Mouse (Mus musculus): ENCODE results near the gene Dvl1. TPM values are rescaled to one million over a fixed set of nuclear protein-coding genes. Genes with fewer than 3 reads are reported as not detected.

The Dvl1 gene
- polyA plus RNA-seq, 3 experiments from 2014 or later: 2.0 to 3.8 (median 3.5) TPM

Other genes with a start within 250 kb of the Dvl1 start
- gene Slc35e2, start 246.0 kb upstream of the Dvl1 start, polyA plus RNA-seq (2017; shearing (Covaris generic)): 1 to 10 TPM; 7.9 to 9.1 (median 8.5) TPM
- 100 to 1,000 TPM in 2 of 3 experiments, 10 to 100 TPM in 1; 75.2 to 139 (median 116) TPM for gene Cdk11b, start 222.5 kb upstream of the Dvl1 start, polyA plus RNA-seq (2017; shearing (Covaris generic))
- gene Gm10563, start 202.0 kb upstream of the Dvl1 start, polyA plus RNA-seq (2017; shearing (Covaris generic)): 1 to 10 TPM in 1 of 3 experiments, not detected in 2; 1.7 TPM
- not detected for gene Mmp23, start 194.0 kb upstream of the Dvl1 start, polyA plus RNA-seq (2017; shearing (Covaris generic))
- gene Mib2, start 178.2 kb upstream of the Dvl1 start, polyA plus RNA-seq (2017; shearing (Covaris generic)): 1 to 10 TPM; 3.1 to 5.2 (median 3.9) TPM
- gene Fndc10, start 153.1 kb upstream of the Dvl1 start, polyA plus RNA-seq (2017; shearing (Covaris generic)): 1 to 10 TPM in 1 of 3 experiments, under 1 TPM in 2; 0.16 to 1.6 (median 0.96) TPM
- 100 to 1,000 TPM; 145 to 170 (median 154) TPM for gene Ssu72, start 142.6 kb upstream of the Dvl1 start, polyA plus RNA-seq (2017; shearing (Covaris generic))
- under 1 TPM; 0.13 to 0.16 (median 0.13) TPM for gene Tmem240, start 112.6 kb upstream of the Dvl1 start, polyA plus RNA-seq (2017; shearing (Covaris generic))
- 10 to 100 TPM in 2 of 3 experiments, 1 to 10 TPM in 1; 9.8 to 27.2 (median 21.7) TPM for gene Atad3a, start 86.3 kb upstream of the Dvl1 start, polyA plus RNA-seq (2017; shearing (Covaris generic))
- under 1 TPM in 1 of 3 experiments, not detected in 2; 0.09 TPM for gene Vwa1, start 72.7 kb upstream of the Dvl1 start, polyA plus RNA-seq (2017; shearing (Covaris generic))
- gene Tmem88b, start 61.5 kb upstream of the Dvl1 start, polyA plus RNA-seq (2017; shearing (Covaris generic)): not detected
- not detected for gene Ankrd65, start 57.0 kb upstream of the Dvl1 start, polyA plus RNA-seq (2017; shearing (Covaris generic))
- gene Mrpl20, start 44.5 kb upstream of the Dvl1 start, polyA plus RNA-seq (2017; shearing (Covaris generic)): 100 to 1,000 TPM; 105 to 200 (median 117) TPM
- gene Ccnl2, start 34.9 kb upstream of the Dvl1 start, polyA plus RNA-seq (2017; shearing (Covaris generic)): 100 to 1,000 TPM in 2 of 3 experiments, 10 to 100 TPM in 1; 83.8 to 128 (median 117) TPM
- gene Aurkaip1, start 16.1 kb upstream of the Dvl1 start, polyA plus RNA-seq (2017; shearing (Covaris generic)): 100 to 1,000 TPM; 206 to 219 (median 211) TPM
- 10 to 100 TPM in 2 of 3 experiments, under 1 TPM in 1; 0.69 to 18.3 (median 16.4) TPM for gene Mxra8, start 7.7 kb upstream of the Dvl1 start, polyA plus RNA-seq (2017; shearing (Covaris generic))
- gene Tas1r3, start 16.0 kb downstream of the Dvl1 start, polyA plus RNA-seq (2017; shearing (Covaris generic)): under 1 TPM; 0.16 to 0.40 (median 0.30) TPM
- 10 to 100 TPM; 14.2 to 19.2 (median 19.1) TPM for gene Cptp, start 22.0 kb downstream of the Dvl1 start, polyA plus RNA-seq (2017; shearing (Covaris generic))
- 10 to 100 TPM; 81.9 to 88.2 (median 86.6) TPM for gene Ints11, start 22.1 kb downstream of the Dvl1 start, polyA plus RNA-seq (2017; shearing (Covaris generic))
- gene Pusl1, start 44.4 kb downstream of the Dvl1 start, polyA plus RNA-seq (2017; shearing (Covaris generic)): 10 to 100 TPM; 14.1 to 20.3 (median 15.8) TPM
- gene Acap3, start 44.4 kb downstream of the Dvl1 start, polyA plus RNA-seq (2017; shearing (Covaris generic)): 1 to 10 TPM; 4.0 to 9.1 (median 5.8) TPM
- 10 to 100 TPM; 19.3 to 30.8 (median 29.6) TPM for gene Ube2j2, start 96.4 kb downstream of the Dvl1 start, polyA plus RNA-seq (2017; shearing (Covaris generic))
- gene C1qtnf12, start 114.9 kb downstream of the Dvl1 start, polyA plus RNA-seq (2017; shearing (Covaris generic)): 1 to 10 TPM; 3.0 to 6.9 (median 5.6) TPM
- gene B3galt6, start 145.2 kb downstream of the Dvl1 start, polyA plus RNA-seq (2017; shearing (Covaris generic)): 1 to 10 TPM in 1 of 3 experiments, under 1 TPM in 2; 0.63 to 1.0 (median 0.90) TPM
- 100 to 1,000 TPM; 489 to 506 (median 496) TPM for gene Sdf4, start 145.5 kb downstream of the Dvl1 start, polyA plus RNA-seq (2017; shearing (Covaris generic))
- 100 to 1,000 TPM; 682 to 810 (median 720) TPM for gene Tnfrsf4, start 166.4 kb downstream of the Dvl1 start, polyA plus RNA-seq (2017; shearing (Covaris generic))
- 100 to 1,000 TPM; 603 to 779 (median 637) TPM for gene Tnfrsf18, start 178.8 kb downstream of the Dvl1 start, polyA plus RNA-seq (2017; shearing (Covaris generic))
- gene Ttll10, start 212.0 kb downstream of the Dvl1 start, polyA plus RNA-seq (2017; shearing (Covaris generic)): 1 to 10 TPM in 1 of 3 experiments, under 1 TPM in 2; 0.26 to 1.1 (median 0.55) TPM